Mouse (Mus musculus): Measurements from ENCODE around the gene Setd2.

Setd2 gene

GRCm38 (mm10) chr9:110623416-110624195 is 91.2 kb downstream of the Setd2 start:
- DNase-seq = no peak

DNA sequence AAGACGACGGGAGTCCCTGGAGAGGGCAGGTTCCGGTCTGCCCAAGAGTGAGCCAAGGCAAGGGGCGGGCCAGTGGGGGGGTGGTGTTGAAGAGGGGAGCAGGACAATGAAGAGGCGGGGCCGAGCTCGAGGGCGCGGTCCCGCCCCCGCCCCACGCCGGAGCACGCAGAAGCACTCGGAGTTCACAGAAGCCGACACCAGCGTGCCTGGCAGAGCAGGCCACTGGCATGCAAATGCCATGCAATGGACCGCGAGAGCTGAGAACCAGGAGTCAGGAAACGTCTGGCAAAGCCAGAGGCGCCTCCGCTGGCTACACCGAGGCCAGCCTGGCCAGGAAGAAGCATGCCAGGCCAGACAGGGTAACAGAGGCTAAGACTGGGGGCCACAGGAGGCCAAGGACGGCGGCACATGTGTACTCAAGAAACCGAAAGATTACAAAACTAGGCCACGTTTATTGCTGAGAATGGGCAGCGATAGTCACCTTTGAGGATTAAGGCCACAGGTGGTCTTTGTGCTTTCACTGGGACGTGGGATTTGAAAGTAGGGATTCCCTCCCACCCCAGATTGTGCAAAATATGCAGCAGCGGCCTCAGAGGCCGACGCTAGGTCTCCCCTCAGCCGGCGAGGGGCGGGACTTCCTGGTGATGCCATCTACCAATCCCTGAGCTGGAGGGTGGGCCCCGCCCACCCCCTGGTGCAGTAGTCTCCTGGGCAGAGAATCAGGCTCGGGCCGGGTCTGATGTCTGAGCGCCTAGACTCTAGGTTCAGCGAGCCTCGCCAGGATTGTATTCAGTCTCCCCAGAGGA is 92.2 kb downstream of the Setd2 start, which contains the start of gene Nradd:
Nradd (minus strand) TSS at position 92 of the 806 bp plus-strand sequence.
- DNase-seq = peak; percentile 91 to 92

DNA sequence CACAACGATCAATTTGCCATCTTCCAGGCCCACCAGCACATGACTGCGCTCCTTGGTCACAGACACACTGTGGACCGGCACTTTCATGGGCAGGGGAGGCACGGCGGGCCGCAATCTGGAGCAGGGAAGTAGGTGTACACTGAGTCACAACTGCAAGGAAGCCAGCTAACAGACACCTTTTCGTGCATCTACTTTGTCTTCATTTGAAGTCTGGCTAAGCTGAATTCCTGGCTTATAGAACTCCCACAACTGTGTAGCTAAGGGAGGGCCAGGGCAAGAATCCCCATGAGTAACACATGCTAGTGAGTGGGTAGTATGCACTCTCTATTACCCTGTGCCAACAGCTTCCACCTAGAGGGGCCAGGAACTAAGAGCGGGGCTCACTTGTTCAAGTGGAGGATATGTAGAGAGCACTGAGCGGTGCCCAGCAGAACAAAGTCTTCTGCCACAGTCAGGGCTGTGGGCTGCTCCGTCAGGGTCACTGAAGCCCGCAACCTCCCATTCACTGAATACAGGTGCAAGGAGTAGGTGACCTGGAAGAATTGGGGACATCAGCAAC is 93.0 kb downstream of the Setd2 start:
- no peak for DNase-seq

- DNase-seq = peak in 1 of 2 experiments; percentile 59
Measured at GRCm38 (mm10) chr9:110630171-110630570, 97.8 kb downstream of the Setd2 start.

DNA sequence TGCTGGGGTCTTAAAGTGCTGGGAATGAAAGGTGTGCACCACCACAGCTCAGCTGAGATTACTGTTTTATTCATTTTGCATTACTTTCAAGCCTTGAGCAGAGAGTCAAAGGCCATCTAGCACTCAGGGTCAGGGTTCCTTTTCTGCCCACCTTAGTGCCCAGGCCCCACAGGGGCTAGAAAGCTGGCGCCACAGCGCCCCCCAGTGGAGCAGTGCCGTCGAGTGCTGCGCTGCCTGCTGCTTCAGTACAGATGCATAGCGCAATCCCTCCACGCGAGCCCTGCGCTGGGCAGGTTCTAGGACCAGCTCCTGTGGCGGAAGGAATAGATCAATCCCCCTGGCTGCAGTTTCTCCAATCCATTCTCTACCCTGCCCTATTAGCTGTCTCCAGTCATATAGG is 98.8 kb downstream of the Setd2 start:
- peak; percentile 67 to 84 for DNase-seq

GRCm38 (mm10) chr9:110631651-110632275 is 99.4 kb downstream of the Setd2 start:
- DNase-seq = no peak

- no peak for DNase-seq
Measured at GRCm38 (mm10) chr9:110632671-110633070, 100.3 kb downstream of the Setd2 start.

DNA sequence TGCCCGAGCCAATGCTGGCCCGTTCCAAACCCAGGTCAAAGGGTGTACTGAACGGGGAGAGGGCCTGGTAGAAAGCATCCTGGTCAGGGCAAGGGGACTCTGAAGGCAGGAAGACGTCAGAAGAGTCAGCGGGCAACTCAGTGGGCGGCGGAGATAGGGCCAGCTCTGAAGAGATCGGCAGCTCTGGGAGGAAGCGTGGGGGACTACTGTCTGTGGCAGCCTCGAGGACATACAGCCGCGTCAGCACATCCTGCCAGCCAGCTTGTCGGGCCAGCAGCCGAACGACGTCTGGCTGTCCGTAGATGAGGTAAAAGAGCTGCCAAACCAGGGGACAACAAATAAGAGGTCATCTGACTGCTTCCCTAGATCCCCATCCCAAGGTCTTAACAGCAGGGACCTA is 101.5 kb downstream of the Setd2 start:
- no peak for DNase-seq

GRCm38 (mm10) chr9:110635225-110635624 is 102.8 kb downstream of the Setd2 start:
- peak; percentile 94 to 98 for DNase-seq

GRCm38 (mm10) chr9:110638611-110639021 is 106.2 kb downstream of the Setd2 start:
- peak; percentile 55 to 76 for DNase-seq

DNA sequence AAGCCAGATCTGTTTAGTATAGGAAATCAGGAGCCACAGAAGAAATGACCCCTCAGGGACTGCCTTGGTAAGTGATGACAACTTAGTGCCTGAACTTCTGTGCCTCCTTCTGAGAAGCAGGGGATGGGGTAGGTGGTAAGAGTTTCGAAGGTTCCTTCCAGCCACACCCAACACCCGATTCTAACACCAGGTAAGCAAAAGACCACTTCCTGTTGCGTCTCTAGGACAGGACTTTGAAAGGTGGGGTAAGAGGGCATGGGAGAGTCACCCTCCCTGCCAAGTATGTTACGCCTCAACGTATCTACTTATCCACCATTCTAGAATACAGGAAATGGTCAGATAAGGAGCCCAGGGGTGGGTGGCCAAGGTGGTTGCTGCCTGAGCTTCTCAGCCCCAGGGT is 108.6 kb downstream of the Setd2 start:
- no peak for DNase-seq

- no peak for DNase-seq
Measured at GRCm38 (mm10) chr9:110642812-110643524, 110.6 kb downstream of the Setd2 start.

GRCm38 (mm10) chr9:110643787-110644186 is 111.4 kb downstream of the Setd2 start:
- no peak for DNase-seq

- no peak for DNase-seq
Measured at GRCm38 (mm10) chr9:110644295-110644694, 111.9 kb downstream of the Setd2 start.

DNA sequence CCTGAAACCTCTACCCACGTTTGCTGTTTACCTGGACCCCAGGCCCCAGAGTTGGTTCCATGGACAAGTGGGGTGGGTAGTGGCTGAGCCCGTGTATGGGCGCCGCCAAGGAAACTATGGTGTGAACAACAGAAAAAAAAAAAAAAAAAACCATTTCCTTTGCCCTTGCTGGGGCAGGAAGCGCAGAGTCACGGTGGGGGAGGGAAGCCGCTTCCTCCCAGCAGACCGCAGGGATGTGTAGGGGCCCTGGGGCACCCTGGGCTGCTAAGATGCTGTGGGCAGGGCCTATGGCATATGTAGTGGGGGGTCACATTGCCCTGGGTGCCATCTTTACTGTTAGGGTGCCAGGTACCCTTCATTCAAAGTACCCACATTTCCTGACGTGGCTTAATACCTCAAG is 112.8 kb downstream of the Setd2 start:
- no peak for DNase-seq

DNA sequence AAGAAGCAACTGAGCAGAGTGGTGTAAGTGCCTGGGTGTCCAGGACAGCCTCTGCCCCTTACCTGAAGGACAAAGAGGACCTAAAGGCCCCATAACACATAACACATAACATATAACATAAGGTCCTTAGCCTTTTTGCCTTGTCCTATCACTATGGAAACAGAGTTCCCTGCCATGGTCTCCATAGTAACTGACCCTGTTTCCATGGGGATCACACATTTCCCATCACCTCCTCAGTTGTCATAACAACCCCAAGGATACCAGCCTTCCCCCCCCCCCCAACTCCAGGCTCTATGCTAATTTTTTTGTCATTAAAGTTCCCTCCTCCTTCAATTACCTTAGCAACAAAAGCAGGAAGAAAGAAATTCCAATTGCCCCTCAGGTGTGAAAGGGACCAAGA is 117.4 kb downstream of the Setd2 start:
- DNase-seq = no peak

- DNase-seq = no peak
Measured at GRCm38 (mm10) chr9:110651931-110652722, 119.7 kb downstream of the Setd2 start.

GRCm38 (mm10) chr9:110652963-110653654 is 120.7 kb downstream of the Setd2 start:
- DNase-seq = no peak

- peak; percentile 80 to 81 for DNase-seq
Measured at GRCm38 (mm10) chr9:110653655-110654461, 121.5 kb downstream of the Setd2 start, which contains the start of gene Nbeal2. TSS of gene Nbeal2 (minus strand) at chr9:110654161.

Measured in cerebellum, postnatal 14 days (tissue).